Mouse (Mus musculus) lung, embryonic 16.5 days (tissue): ENCODE measurements around the gene Zfp988. TPM values are rescaled to one million over a fixed set of nuclear protein-coding genes. Genes with fewer than 3 reads are reported as not detected.
"Not testable (repeated sequence)": the region's sequence is repeated elsewhere in the genome, so short reads cannot be mapped to it uniquely, and the experiment has no call there.

Experiments used
- ATAC-seq: fragments of 200-750 bp; cut with Nextera tagmentation; 2 replicates; pipeline ENCODE4 v1.8.0; 2017; ENCODE audit warnings: low read depth, mild to moderate bottlenecking, moderate library complexity
- H3K27ac ChIP-seq: fragments of 300-500 bp; sonication (generic); 2 replicates; pipeline ENCODE4 v1.5.1; 2014; ENCODE audit warnings: mild to moderate bottlenecking, control low read depth, low read length
- H3K27me3 ChIP-seq: fragments of 300-500 bp; sonication (generic); 2 replicates; pipeline ENCODE4 v1.6.1; 2014; ENCODE audit warnings: low read depth, low read length, mixed read lengths; ENCODE audit not compliant: control insufficient read depth, insufficient read depth
- H3K36me3 ChIP-seq: fragments of 300-500 bp; sonication (generic); 2 replicates; pipeline ENCODE4 v1.6.1; 2014; ENCODE audit warnings: low read length; ENCODE audit not compliant: control insufficient read depth, insufficient read depth
- H3K4me1 ChIP-seq: fragments of 300-500 bp; sonication (generic); replicated peaks from 2 replicates; pipeline ENCODE4 v1.6.1; 2014; ENCODE audit warnings: low read length, mixed read lengths; ENCODE audit not compliant: control insufficient read depth, insufficient read depth
- H3K4me2 ChIP-seq: fragments of 300-500 bp; sonication (generic); 2 replicates; pipeline ENCODE4 v1.6.1; 2014; ENCODE audit warnings: low read depth, low read length, control low read depth
- H3K4me3 ChIP-seq: fragments of 300-500 bp; sonication (generic); 2 replicates; pipeline ENCODE4 v1.5.1; 2014; ENCODE audit warnings: mild to moderate bottlenecking, low read length, control low read depth
- H3K9ac ChIP-seq: fragments of 300-500 bp; sonication (generic); 2 replicates; pipeline ENCODE4 v1.6.1; 2014; ENCODE audit warnings: low read length, control low read depth
- H3K9me3 ChIP-seq: fragments of 300-500 bp; sonication (generic); 2 replicates; pipeline ENCODE4 v1.6.1; 2016; ENCODE audit warnings: low read length; ENCODE audit not compliant: control insufficient read depth
- WGBS: fragments of 180-500 bp; shearing (Covaris S2); extraction: QIAGEN DNeasy Blood & Tissue Kit; methylation state at CpG from one replicate; pipeline ENCODE4 v1.1.7; 2014; 5-methylcytosine and 5-hydroxymethylcytosine counted together
- polyA plus RNA-seq: library from polyadenylated mRNA; unstranded; fragments of >200 nt; fragmentation: Nextera tagmentation; extraction: Ambion mirVana; gene quantifications from 2 replicates; pipeline ENCODE4 v1.2.1, GENCODE M21; 2015

The Zfp988 gene
- polyA plus RNA-seq, 1 experiment from 2014 or later: 0.06 TPM

DNA sequence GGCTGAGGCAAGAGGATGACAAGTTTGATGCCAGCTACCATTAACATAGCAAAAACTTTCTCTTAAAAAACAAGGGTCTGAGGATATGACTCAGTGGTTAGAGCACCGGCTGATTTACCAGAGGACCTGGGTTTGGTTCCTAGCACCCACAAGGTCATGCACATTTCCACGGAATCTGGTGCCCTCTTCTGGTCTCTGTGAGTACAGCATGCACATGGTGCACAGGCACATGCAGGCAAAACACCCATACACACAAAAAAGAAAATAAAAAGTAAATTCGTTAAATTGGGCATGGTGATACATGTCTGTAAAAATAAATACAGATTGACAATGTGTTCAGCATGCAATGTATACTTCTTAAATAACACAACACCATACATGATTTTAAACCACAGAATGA lies 34.8 kb downstream of the Zfp988 start:
- not testable (repeated sequence) for H3K9ac ChIP-seq, ATAC-seq, H3K4me2 ChIP-seq, H3K36me3 ChIP-seq, H3K27me3 ChIP-seq, H3K4me3 ChIP-seq, H3K27ac ChIP-seq, H3K4me1 ChIP-seq
- H3K9me3 ChIP-seq: peaks cover 51% of the 10 kb centered on the region
- WGBS: 57% methylated on average over 3 of the region's 3 CpGs

DNA sequence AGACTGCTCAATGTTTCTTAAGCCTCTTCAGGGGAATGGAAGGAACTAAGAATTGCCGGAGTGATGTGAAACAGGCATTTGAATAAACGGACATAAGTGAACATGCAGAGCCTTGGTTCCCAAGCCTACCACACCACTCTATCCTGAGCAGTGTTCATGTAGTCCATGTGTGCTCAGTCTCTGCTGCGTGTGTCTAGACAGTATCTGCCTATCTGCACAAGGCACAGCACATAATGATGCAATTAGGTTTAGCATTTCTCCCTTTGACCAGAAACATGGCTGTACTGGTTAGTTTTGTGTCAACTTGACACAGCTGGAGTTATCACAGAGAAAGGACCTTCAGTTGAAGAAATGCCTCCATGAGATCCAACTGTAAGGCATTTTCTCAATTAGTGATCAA lies 35.4 kb downstream of the Zfp988 start:
- not testable (repeated sequence) for ATAC-seq, H3K9ac ChIP-seq, H3K27ac ChIP-seq, H3K4me1 ChIP-seq, H3K27me3 ChIP-seq, H3K4me2 ChIP-seq, H3K36me3 ChIP-seq, H3K4me3 ChIP-seq
- H3K9me3 ChIP-seq: peaks cover 45% of the 10 kb centered on the region
- WGBS: 83% methylated on average over 3 of the region's 3 CpGs

DNA sequence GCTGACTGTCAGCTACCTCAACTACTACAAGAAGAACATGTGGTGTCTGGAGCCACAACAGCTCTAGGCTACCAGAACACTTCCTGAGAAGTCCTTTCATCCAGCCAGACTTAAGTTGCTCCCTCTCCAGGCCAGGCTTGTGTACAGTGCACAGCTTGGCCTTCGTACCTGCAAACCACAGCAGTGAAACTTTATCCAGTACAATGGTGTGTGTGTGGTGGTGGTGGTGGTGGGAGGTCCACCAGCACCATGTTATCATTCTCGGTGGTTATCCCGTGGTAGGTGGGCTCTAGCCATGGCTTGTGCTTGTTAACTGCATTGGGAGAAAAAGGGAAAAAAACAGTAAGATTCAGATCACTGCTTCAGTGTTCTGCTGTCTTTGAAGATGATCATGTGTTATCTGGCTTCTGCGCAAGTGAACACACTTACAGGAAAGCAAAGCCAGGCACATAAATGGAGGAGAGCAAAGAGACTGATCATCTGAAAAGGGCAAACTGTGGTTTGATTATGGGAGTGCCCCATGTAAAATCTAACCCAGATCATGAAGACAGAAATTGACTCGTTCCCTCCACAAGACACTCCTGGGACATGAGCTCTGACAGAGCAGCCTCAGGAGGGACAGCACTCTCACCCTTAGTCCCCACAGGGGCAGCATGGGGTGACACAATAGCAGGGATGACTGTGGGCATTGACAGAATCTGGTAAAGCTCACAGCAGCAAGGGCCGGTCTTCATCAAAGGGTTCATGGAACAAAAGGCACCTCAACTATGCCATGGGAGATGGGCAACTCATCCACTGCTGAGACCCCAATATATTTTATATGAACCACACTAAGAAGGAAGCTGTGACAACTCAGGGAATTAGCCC lies 37.8 kb downstream of the Zfp988 start:
- not testable (repeated sequence) for H3K36me3 ChIP-seq, H3K27ac ChIP-seq, H3K27me3 ChIP-seq, H3K9ac ChIP-seq, H3K4me1 ChIP-seq, H3K4me3 ChIP-seq, H3K4me2 ChIP-seq
- ATAC-seq: peak; percentile 67
- H3K9me3 ChIP-seq: peaks cover 37% of the 10 kb centered on the region
- 71% methylated on average over 6 of the region's 6 CpGs for WGBS

DNA sequence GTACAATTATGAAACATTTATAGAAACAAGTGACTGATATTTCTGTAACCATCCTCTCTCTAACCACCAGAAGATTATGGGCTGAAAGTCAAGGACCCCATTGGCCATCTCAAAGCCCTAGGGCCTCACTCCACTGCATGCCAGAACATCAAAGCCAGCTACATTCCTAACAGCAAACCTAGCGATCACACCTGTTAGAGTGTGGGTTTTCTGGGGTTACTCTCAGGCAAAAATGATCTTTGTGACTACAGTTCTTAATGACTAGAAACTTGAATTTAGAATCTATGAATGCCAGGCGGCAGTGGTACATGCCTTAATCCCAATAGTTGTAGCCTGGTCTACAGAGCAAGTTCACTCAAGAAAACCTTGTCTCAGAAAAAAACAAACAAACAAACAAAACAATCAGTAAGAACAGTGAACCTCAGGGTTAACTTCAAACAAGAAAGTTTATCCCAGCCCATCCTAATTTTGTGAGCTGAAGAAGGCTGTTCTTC lies 39.6 kb downstream of the Zfp988 start:
- not testable (repeated sequence) for H3K36me3 ChIP-seq, ATAC-seq, H3K4me2 ChIP-seq, H3K4me1 ChIP-seq, H3K4me3 ChIP-seq, H3K9ac ChIP-seq, H3K27me3 ChIP-seq, H3K27ac ChIP-seq
- peaks cover 40% of the 10 kb centered on the region for H3K9me3 ChIP-seq
- 82% methylated on average over 2 of the region's 2 CpGs for WGBS

DNA sequence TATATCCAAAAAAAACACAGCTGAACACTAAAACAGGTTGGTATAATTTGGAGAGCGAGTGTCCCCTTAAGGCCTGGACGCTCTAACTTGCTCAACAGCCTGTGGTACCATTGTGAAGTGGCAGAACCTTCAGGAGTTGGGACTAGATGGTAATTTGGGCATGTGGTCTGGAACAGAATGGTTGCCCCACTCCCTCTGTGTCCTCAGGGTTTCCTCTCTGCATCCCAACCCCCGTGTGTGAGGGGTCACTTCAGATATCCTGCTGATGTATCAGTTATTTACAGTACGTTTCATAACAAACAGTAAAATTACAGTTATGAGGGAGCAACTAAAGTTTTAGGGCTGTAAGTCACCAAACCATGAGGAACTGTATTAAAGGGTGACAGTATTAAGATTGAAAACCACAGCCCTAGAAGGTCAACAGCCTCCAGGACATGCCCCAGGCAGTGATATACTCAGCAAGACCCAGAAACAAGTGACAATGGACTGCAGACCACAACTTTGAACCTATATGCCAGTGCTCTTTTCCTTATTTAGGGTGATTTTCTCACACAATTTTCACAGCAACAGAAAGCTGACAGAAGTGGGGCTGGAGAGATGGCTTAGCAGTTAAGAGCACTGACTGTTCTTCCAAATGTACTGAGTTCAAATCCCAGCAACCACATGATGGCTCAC lies 41.0 kb downstream of the Zfp988 start:
- not testable (repeated sequence) for H3K27me3 ChIP-seq, H3K4me2 ChIP-seq, H3K36me3 ChIP-seq, H3K27ac ChIP-seq, ATAC-seq, H3K4me1 ChIP-seq, H3K9ac ChIP-seq, H3K4me3 ChIP-seq
- H3K9me3 ChIP-seq: peaks cover 47% of the 10 kb centered on the region
- WGBS: 59% methylated on average over 4 of the region's 4 CpGs

DNA sequence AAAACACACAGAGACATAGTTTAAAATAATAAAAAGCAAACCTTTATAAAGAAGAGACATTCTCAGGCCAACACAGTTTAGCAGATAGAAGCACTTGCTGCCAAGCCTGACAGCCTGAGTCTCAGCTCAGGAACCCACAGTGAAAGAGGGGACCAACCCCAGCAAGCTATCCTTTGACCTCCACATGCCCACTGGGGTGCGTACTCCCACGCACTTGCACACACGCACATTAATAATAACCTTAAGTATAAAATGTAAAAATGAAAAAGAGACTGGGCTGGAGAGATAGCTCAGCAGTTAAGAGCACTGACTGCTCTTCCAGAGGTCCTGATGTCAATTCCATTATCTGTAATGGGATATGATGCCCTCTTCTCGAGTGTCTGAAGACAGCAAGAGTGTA lies 41.8 kb downstream of the Zfp988 start:
- H3K36me3 ChIP-seq, H3K27ac ChIP-seq, ATAC-seq, H3K9ac ChIP-seq, H3K4me1 ChIP-seq, H3K4me2 ChIP-seq, H3K27me3 ChIP-seq, H3K4me3 ChIP-seq: not testable (repeated sequence)
- peaks cover 47% of the 10 kb centered on the region for H3K9me3 ChIP-seq
- 65% methylated on average over 4 of the region's 4 CpGs for WGBS

DNA sequence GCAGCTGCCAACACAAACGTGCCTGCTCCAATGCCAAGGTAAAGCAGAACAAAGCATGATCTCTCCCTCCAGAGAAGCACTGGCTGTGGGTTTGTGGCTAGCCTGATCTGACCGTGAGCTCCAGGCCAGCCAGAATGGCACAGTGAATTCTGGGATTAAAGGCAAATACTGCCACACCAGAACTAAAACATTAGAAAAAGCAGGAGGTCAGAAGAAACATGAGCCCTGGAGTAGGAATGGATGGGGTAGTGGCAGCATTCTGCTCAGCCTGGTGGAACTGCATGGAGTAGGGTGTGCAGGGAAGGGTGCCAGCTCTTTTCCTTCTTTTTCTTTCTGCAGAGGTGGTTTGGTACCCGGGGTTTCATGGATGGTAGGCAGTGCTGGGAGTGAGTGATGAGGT lies 42.4 kb downstream of the Zfp988 start:
- H3K4me1 ChIP-seq, H3K4me2 ChIP-seq, H3K27ac ChIP-seq, H3K27me3 ChIP-seq, H3K9ac ChIP-seq, ATAC-seq, H3K36me3 ChIP-seq, H3K4me3 ChIP-seq: not testable (repeated sequence)
- peaks cover 47% of the 10 kb centered on the region for H3K9me3 ChIP-seq
- WGBS: 64% methylated on average over 1 of the region's 3 CpGs

DNA sequence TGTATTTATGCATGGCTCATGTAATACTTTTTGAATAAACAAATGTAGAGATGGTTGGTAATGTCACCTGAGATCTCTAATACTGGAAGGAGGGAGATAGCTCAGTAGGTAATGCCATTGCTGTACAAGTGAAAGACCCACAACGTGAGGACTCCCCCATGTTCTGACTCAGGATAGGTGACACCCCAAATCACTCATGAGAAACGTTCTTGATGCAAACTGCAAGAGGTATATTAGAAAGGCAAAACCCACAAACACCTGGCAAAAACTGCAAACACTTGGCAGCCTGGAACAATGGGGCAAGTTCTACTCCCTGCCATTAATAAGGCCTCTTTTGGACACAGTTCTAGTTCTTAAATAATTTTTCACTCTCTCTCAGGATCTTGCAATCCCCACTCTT lies 42.9 kb downstream of the Zfp988 start:
- not testable (repeated sequence) for H3K4me3 ChIP-seq, H3K27me3 ChIP-seq, H3K36me3 ChIP-seq, H3K27ac ChIP-seq, H3K4me2 ChIP-seq, H3K4me1 ChIP-seq, H3K9ac ChIP-seq, ATAC-seq
- H3K9me3 ChIP-seq: peaks cover 42% of the 10 kb centered on the region
- 72% methylated on average over 2 of the region's 2 CpGs for WGBS

DNA sequence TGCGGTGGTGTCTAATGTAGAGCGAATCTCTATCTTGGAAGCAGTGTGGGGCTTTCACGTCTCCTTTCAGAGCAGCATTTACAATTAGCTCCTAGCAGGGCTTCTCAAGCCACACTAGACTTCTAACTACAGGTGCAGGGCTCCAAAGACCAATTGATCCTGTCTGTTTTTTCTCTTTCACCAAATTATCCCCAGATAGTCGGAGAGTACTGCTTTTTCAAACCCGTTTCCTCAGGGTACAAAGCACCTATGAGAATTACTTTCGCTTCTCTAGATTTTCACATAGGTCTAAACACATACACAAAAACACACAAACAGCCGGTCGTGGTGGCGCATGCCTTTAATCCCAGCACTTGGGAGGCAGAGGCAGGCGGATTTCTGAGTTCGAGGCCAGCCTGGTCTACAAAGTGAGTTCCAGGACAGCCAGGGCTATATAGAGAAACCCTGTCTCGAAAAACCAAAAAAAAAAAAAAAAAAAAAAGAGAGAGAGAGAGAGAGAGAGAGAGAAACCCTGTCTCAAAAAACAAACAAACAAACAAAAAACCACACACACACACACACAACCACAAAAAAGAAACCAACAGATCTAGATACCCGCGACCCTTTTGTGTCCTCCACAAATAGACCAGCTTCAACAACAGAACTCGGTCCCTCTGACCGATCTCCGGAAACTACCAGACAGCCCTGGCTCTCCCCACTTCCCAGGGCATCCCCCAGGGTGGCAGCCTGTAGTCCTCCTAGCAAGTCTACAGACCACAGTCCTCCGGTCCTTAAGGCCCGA lies 43.6 kb downstream of the Zfp988 start:
- H3K27ac ChIP-seq, H3K36me3 ChIP-seq, H3K4me3 ChIP-seq, H3K9ac ChIP-seq, H3K27me3 ChIP-seq, ATAC-seq, H3K4me2 ChIP-seq, H3K4me1 ChIP-seq: not testable (repeated sequence)
- H3K9me3 ChIP-seq: peaks cover 38% of the 10 kb centered on the region
- WGBS: 84% methylated on average over 18 of the region's 19 CpGs
